Mouse (Mus musculus) retina, postnatal 7 days (tissue): Measurements from ENCODE around the gene Commd3.

Experiments
- DNase-seq: peaks from one replicate; pipeline ENCODE4 v3.0.0-alpha.2; 2012; ENCODE audit warnings: low read depth, low spot score

Gene Commd3

GRCm38 (mm10) chr2:18672133-18672765 is at the start of gene Commd3:
Gene Commd3, plus strand, starts transcription at chr2:18672384.
- peak; percentile 91 for DNase-seq

- DNase-seq: no peak
Measured at GRCm38 (mm10) chr2:18623219-18623618, 49.0 kb upstream of the Commd3 start.

GRCm38 (mm10) chr2:18630547-18630946 is 41.6 kb upstream of the Commd3 start:
- DNase-seq: no peak

- DNase-seq: peak; percentile 17
Measured at GRCm38 (mm10) chr2:18635052-18635451, 37.1 kb upstream of the Commd3 start.

GRCm38 (mm10) chr2:18648563-18648962 is 23.6 kb upstream of the Commd3 start:
- no peak for DNase-seq

GRCm38 (mm10) chr2:18654821-18655220 is 17.4 kb upstream of the Commd3 start:
- DNase-seq: no peak

- no peak for DNase-seq
Measured at GRCm38 (mm10) chr2:18664003-18664402, 8.2 kb upstream of the Commd3 start.

GRCm38 (mm10) chr2:18671041-18671440 is 1.1 kb upstream of the Commd3 start:
- DNase-seq: no peak

- DNase-seq: no peak
Measured at GRCm38 (mm10) chr2:18672766-18673164, 581 bp downstream of the Commd3 start.

- no peak for DNase-seq
Measured at GRCm38 (mm10) chr2:18673766-18674165, 1.6 kb downstream of the Commd3 start.

- DNase-seq: no peak
Measured at GRCm38 (mm10) chr2:18674193-18674902, 2.2 kb downstream of the Commd3 start.

GRCm38 (mm10) chr2:18675681-18676456 is 3.7 kb downstream of the Commd3 start:
- DNase-seq: no peak

GRCm38 (mm10) chr2:18676457-18676935 is 4.3 kb downstream of the Commd3 start:
- DNase-seq: peak; percentile 86

GRCm38 (mm10) chr2:18676936-18677491 is 4.8 kb downstream of the Commd3 start, which contains the start of gene Bmi1:
Gene Bmi1, plus strand, starts transcription at chr2:18677018.
- DNase-seq: peak; percentile 74

GRCm38 (mm10) chr2:18677631-18678471 is 5.7 kb downstream of the Commd3 start:
- no peak for DNase-seq

GRCm38 (mm10) chr2:18679701-18680100 is 7.5 kb downstream of the Commd3 start:
- no peak for DNase-seq

GRCm38 (mm10) chr2:18680501-18680900 is 8.3 kb downstream of the Commd3 start:
- no peak for DNase-seq

- DNase-seq: no peak
Measured at GRCm38 (mm10) chr2:18680961-18681360, 8.8 kb downstream of the Commd3 start.

GRCm38 (mm10) chr2:18684062-18684461 is 11.9 kb downstream of the Commd3 start:
- DNase-seq: no peak

- DNase-seq: no peak
Measured at GRCm38 (mm10) chr2:18686386-18686785, 14.2 kb downstream of the Commd3 start.
